Mouse (Mus musculus): ENCODE measurements around the gene Cisd2. TPM values are rescaled to one million over a fixed set of nuclear protein-coding genes. Genes with fewer than 3 reads are reported as not detected.

The Cisd2 gene
- polyA plus RNA-seq, 1 experiment: 17.0 TPM

DNA sequence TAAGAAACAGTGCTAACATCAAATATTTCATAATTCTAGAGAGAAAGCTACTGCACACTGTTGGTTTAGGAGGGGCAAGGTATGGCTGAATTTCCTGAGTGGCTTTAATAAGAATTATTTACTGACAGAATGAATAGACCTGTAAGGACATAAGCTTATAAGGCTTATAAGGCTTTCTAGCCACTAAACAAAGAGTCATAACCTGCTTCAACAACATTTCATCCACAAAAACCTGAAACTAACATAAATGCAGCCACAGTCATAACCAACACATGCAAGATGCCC, 2.5 kb downstream of the Cisd2 start:
- peaks cover 75% of the 10 kb centered on the region for H3K79me3 ChIP-seq (ENCODE audit: low read depth)

DNA sequence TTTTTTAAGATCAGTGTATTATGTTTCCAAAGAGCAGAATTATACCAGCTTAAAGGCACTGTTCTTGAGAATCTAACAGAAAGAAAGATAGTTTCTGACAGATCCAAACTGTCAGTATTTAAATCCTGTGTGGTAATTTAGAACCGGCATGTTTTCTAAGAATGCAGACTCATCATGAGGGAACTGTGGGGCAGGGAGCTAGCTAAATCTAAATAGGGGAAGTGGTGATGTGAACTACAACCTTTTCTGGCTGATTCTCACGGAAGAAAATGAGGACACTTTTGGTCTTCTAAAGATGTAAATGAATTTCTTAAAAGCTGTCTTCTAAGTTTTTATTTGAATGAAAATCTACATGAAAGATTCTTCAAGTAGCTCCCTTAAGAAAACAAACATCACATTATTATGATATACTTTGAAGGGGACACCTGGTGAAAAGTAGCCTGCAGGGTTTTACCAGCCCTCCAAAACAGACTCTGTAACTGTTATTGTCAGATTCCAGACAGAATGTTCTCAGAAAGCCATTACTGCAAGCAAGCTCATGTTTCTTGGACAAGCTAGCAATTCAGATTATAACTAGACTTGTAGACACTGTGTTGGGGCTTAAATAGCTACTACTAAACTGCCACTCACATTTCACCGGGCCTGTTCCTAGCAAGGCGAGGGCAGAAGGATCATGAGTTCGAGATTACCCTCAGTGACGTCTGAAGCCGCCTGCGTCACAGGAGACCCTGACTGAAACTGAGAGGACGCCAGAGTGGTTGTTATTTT, 3.0 kb downstream of the Cisd2 start:
- Histone ChIP-seq H3K79me2 (ENCODE audit: control insufficient read depth, insufficient read depth) (peaks cover 95% of the 10 kb centered on the region), H3K27me3 (ENCODE audit: control insufficient read depth, insufficient read depth, insufficient read length) (no peaks in the 10 kb centered on the region)
- TF ChIP-seq MYOD1 (IDR thresholded peaks at IDR 0.05; ENCODE audit: control insufficient read depth, insufficient read length, low read depth) (no peak), CTCF (IDR thresholded peaks at IDR 0.05; ENCODE audit: control insufficient read depth, insufficient read depth, insufficient read length) (no peak), MAX (IDR thresholded peaks at IDR 0.05) (no peak), CEBPB (IDR thresholded peaks at IDR 0.05; ENCODE audit: low read depth) (no peak), FOSL1 (IDR thresholded peaks at IDR 0.05; ENCODE audit: insufficient read depth, low read length, poor library complexity, severe bottlenecking) (no peak), USF1 (IDR thresholded peaks at IDR 0.05; ENCODE audit: low read depth) (no peak)

More for the DNA sequence above, 2.5 kb downstream of the Cisd2 start:
- peaks cover 97% of the 10 kb centered on the region for H3K79me2 ChIP-seq (ENCODE audit: control insufficient read depth, insufficient read depth)
- H3K4me3 ChIP-seq (ENCODE audit: insufficient read depth, poor library complexity, severe bottlenecking): no peak overlapping the region
- no peaks in the 10 kb centered on the region for H3K27me3 ChIP-seq (ENCODE audit: control insufficient read depth, insufficient read depth, insufficient read length)
- no peak overlapping the region for H3ac ChIP-seq (ENCODE audit: control insufficient read depth, insufficient read length, low read depth)
- TF ChIP-seq MAX (IDR thresholded peaks at IDR 0.05) (no peak), CEBPB (IDR thresholded peaks at IDR 0.05; ENCODE audit: low read depth) (no peak), FOSL1 (IDR thresholded peaks at IDR 0.05; ENCODE audit: insufficient read depth, low read length, poor library complexity, severe bottlenecking) (no peak), CTCF (IDR thresholded peaks at IDR 0.05; ENCODE audit: control insufficient read depth, insufficient read depth, insufficient read length) (no peak), MYOD1 (IDR thresholded peaks at IDR 0.05; ENCODE audit: control insufficient read depth, insufficient read length, low read depth) (no peak), USF1 (IDR thresholded peaks at IDR 0.05; ENCODE audit: low read depth) (no peak), MYOG (IDR thresholded peaks at IDR 0.05; ENCODE audit: control insufficient read depth, extremely low read depth, insufficient read length) (no peak)
- H3K36me3 ChIP-seq (ENCODE audit: control insufficient read depth, insufficient read depth): peaks cover 13% of the 10 kb centered on the region

DNA sequence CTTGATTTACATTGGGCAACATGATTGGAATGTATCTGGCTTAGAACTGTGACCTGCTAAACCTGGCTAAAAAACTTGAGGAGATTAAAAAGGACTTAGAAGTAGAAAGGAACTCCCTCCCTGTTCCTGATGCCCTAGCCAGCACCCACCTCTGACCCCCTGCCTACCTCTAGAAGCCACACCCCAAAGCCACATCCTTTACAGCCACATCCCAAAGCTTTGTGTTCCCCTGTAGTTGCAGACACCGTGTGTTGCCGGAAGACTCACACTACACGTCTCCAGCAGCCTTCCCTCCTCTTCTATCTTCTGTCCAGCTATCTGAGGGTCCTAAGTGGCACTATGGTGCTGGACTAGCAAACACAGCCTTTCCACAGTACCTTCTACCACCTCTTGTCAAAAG, 5.9 kb downstream of the Cisd2 start:
- Histone ChIP-seq H3K36me3 (ENCODE audit: control insufficient read depth, insufficient read depth) (peaks cover 11% of the 10 kb centered on the region), H3K79me3 (ENCODE audit: low read depth) (peaks cover 78% of the 10 kb centered on the region), H3K79me2 (ENCODE audit: control insufficient read depth, insufficient read depth) (peaks cover 94% of the 10 kb centered on the region), H3K4me3 (ENCODE audit: insufficient read depth, poor library complexity, severe bottlenecking) (no peak overlapping the region), H3ac (ENCODE audit: control insufficient read depth, insufficient read length, low read depth) (no peak overlapping the region), H3K27me3 (ENCODE audit: control insufficient read depth, insufficient read depth, insufficient read length) (no peaks in the 10 kb centered on the region)
- TF ChIP-seq MYOD1 (IDR thresholded peaks at IDR 0.05; ENCODE audit: control insufficient read depth, insufficient read length, low read depth) (no peak), FOSL1 (IDR thresholded peaks at IDR 0.05; ENCODE audit: insufficient read depth, low read length, poor library complexity, severe bottlenecking) (no peak), USF1 (IDR thresholded peaks at IDR 0.05; ENCODE audit: low read depth) (no peak), CTCF (IDR thresholded peaks at IDR 0.05; ENCODE audit: control insufficient read depth, insufficient read depth, insufficient read length) (no peak), CEBPB (IDR thresholded peaks at IDR 0.05; ENCODE audit: low read depth) (no peak), MYOG (IDR thresholded peaks at IDR 0.05; ENCODE audit: control insufficient read depth, extremely low read depth, insufficient read length) (no peak), MAX (IDR thresholded peaks at IDR 0.05) (no peak)

More for the DNA sequence above, 3.0 kb downstream of the Cisd2 start:
- H3ac ChIP-seq (ENCODE audit: control insufficient read depth, insufficient read length, low read depth): no peak overlapping the region
- no peak overlapping the region for H3K4me3 ChIP-seq (ENCODE audit: insufficient read depth, poor library complexity, severe bottlenecking)
- H3K36me3 ChIP-seq (ENCODE audit: control insufficient read depth, insufficient read depth): peaks cover 16% of the 10 kb centered on the region
- peaks cover 75% of the 10 kb centered on the region for H3K79me3 ChIP-seq (ENCODE audit: low read depth)

DNA sequence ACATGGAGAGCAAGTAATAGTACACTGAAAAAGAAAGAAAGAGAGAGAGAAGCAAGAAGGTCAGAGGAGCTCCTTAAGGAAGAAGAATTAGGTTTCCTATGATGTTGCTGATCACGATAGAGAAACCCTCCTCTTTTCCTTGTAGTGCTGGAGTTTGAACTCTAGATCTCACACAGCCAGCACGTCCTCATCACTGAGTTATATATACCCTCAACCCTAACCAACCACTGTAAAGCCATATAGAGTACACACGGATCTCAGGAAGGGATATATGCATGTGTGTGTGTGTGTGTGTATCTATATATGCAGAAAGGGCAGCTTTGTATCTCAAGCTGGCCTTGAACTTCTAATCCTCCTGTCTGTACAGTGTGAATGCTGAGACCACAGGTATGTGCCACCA, 6.5 kb downstream of the Cisd2 start:
- no peak overlapping the region for H3K4me3 ChIP-seq (ENCODE audit: insufficient read depth, poor library complexity, severe bottlenecking)

GRCm38 (mm10) chr3:135411824-135412223, 11.9 kb downstream of the Cisd2 start:
- H3K36me3 ChIP-seq (ENCODE audit: control insufficient read depth, insufficient read depth): peaks cover 39% of the 10 kb centered on the region
- no peak overlapping the region for H3ac ChIP-seq (ENCODE audit: control insufficient read depth, insufficient read length, low read depth)
- H3K79me3 ChIP-seq (ENCODE audit: low read depth): peaks cover 53% of the 10 kb centered on the region
- H3K79me2 ChIP-seq (ENCODE audit: control insufficient read depth, insufficient read depth): peaks cover 63% of the 10 kb centered on the region
- H3K27me3 ChIP-seq (ENCODE audit: control insufficient read depth, insufficient read depth, insufficient read length): no peaks in the 10 kb centered on the region
- no peak overlapping the region for H3K4me3 ChIP-seq (ENCODE audit: insufficient read depth, poor library complexity, severe bottlenecking)
- TF ChIP-seq CEBPB (IDR thresholded peaks at IDR 0.05; ENCODE audit: low read depth): no peak
- no peak for TF ChIP-seq MAX (IDR thresholded peaks at IDR 0.05)
- no peak for TF ChIP-seq MYOD1 (IDR thresholded peaks at IDR 0.05; ENCODE audit: control insufficient read depth, insufficient read length, low read depth)
- TF ChIP-seq MYOG (IDR thresholded peaks at IDR 0.05; ENCODE audit: control insufficient read depth, extremely low read depth, insufficient read length): no peak
- no peak for TF ChIP-seq CTCF (IDR thresholded peaks at IDR 0.05; ENCODE audit: control insufficient read depth, insufficient read depth, insufficient read length)
- no peak for TF ChIP-seq FOSL1 (IDR thresholded peaks at IDR 0.05; ENCODE audit: insufficient read depth, low read length, poor library complexity, severe bottlenecking)

More for the DNA sequence above, 6.5 kb downstream of the Cisd2 start:
- TF ChIP-seq MYOG (IDR thresholded peaks at IDR 0.05; ENCODE audit: control insufficient read depth, extremely low read depth, insufficient read length) (no peak), MAX (IDR thresholded peaks at IDR 0.05) (no peak), FOSL1 (IDR thresholded peaks at IDR 0.05; ENCODE audit: insufficient read depth, low read length, poor library complexity, severe bottlenecking) (no peak), MYOD1 (IDR thresholded peaks at IDR 0.05; ENCODE audit: control insufficient read depth, insufficient read length, low read depth) (no peak), CTCF (IDR thresholded peaks at IDR 0.05; ENCODE audit: control insufficient read depth, insufficient read depth, insufficient read length) (no peak), CEBPB (IDR thresholded peaks at IDR 0.05; ENCODE audit: low read depth) (no peak), USF1 (IDR thresholded peaks at IDR 0.05; ENCODE audit: low read depth) (no peak)
- Histone ChIP-seq H3K79me2 (ENCODE audit: control insufficient read depth, insufficient read depth) (peaks cover 94% of the 10 kb centered on the region), H3K36me3 (ENCODE audit: control insufficient read depth, insufficient read depth) (peaks cover 11% of the 10 kb centered on the region), H3ac (ENCODE audit: control insufficient read depth, insufficient read length, low read depth) (no peak overlapping the region), H3K79me3 (ENCODE audit: low read depth) (peaks cover 78% of the 10 kb centered on the region), H3K27me3 (ENCODE audit: control insufficient read depth, insufficient read depth, insufficient read length) (no peaks in the 10 kb centered on the region)

Measured in C2C12 (cell line).